Mouse (Mus musculus): ENCODE measurements at regions not wholly inside any gene's neighbourhood (a gene's known extent, or its start where the extent isn't known, plus 50 kb on each side); places are given as distances from the start of the nearest gene placed in this dataset.

DNA sequence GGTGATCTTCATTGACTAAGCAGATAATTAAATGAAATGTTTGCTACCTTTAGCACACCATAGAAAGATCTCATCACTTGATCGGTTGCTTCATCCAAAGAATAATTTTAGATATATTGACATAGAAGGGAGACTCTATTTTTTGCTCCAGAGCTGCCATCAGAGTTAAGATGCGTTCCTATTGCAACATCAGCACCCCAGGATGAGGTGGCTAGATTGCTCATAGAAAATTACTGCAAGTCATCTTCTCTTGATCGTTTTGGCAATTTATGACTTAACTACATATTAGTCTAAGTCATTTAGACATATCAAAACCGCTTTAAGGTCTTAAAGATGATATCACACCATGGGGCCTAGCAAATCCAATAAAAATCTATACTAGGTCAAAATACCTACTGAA is 778.0 kb upstream of the Celf2 start:
- Histone ChIP-seq H3K4me3 (ENCODE audit: low read depth, low read length) (no peak overlapping the region), H3K9me3 (ENCODE audit: control insufficient read depth, low read length) (no peaks in the 10 kb centered on the region), H3K27me3 (ENCODE audit: control insufficient read depth, insufficient read depth, low read length) (no peaks in the 10 kb centered on the region), H3K36me3 (ENCODE audit: control insufficient read depth, insufficient read depth, low read length) (no peaks in the 10 kb centered on the region), H3K27ac (replicated peaks) (no peak overlapping the region), H3K4me2 (replicated peaks; ENCODE audit: low read depth) (no peak overlapping the region), H3K9ac (ENCODE audit: low read length) (no peak overlapping the region), H3K4me1 (replicated peaks; ENCODE audit: control insufficient read depth, insufficient read depth) (no peaks in the 10 kb centered on the region)
- 82% methylated on average over 4 of the region's 4 CpGs for WGBS
- no peak for DNase-seq (ENCODE audit: low spot score)
- no peak for ATAC-seq (ENCODE audit: low FRiP score, low TSS enrichment)
- TF ChIP-seq EP300 (optimal IDR thresholded peaks at IDR 0.05): no peak

DNA sequence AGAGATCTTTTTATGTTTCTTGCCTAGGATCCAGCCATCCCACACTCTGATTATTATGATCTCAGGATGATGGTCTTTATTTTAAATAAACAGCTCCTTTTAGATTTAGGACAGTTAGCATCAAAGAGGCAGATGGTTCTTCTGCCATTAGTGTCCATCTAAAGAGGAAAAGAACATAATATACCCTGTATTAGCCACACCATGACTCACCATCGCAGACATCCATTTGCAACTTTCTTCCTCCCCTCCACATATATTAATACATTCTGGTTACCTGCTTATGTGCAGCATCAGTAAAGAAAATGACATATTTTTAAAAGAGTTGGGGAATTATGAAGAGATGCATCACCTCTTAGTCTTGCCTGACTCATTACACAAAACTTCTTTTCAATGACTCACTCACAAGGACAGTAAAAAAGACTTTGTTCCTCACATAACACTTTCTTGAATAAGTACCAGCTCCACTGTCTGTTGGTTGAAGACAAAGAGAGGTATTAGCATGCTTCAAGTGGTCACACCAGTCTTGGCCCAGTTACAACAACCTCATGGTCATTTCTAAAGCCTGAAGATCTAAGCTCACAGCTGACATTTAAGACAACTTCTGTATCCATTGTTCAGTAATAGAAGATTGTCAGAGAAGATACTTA is 766.9 kb upstream of the Celf2 start:
- DNase-seq (ENCODE audit: low spot score): no peak
- 78% methylated on average over 1 of the region's 1 CpGs for WGBS

More for the DNA sequence above, 766.9 kb upstream of the Celf2 start:
- Histone ChIP-seq H3K4me2 (replicated peaks; ENCODE audit: low read depth) (no peak overlapping the region), H3K9ac (ENCODE audit: low read length) (no peak overlapping the region), H3K9me3 (ENCODE audit: control insufficient read depth, low read length) (no peaks in the 10 kb centered on the region), H3K27ac (replicated peaks) (no peak overlapping the region), H3K27me3 (ENCODE audit: control insufficient read depth, insufficient read depth, low read length) (no peaks in the 10 kb centered on the region), H3K36me3 (ENCODE audit: control insufficient read depth, insufficient read depth, low read length) (no peaks in the 10 kb centered on the region), H3K4me1 (replicated peaks; ENCODE audit: control insufficient read depth, insufficient read depth) (no peaks in the 10 kb centered on the region), H3K4me3 (ENCODE audit: low read depth, low read length) (no peak overlapping the region)
- TF ChIP-seq EP300 (optimal IDR thresholded peaks at IDR 0.05) (no peak), CTCF (IDR thresholded peaks at IDR 0.05; ENCODE audit: low read depth) (no peak)
- no peak for ATAC-seq (ENCODE audit: low FRiP score, low TSS enrichment)

Data from stomach, postnatal 0 days (tissue).